Mouse (Mus musculus): ENCODE results near the gene Clec4e. TPM values are rescaled to one million over a fixed set of nuclear protein-coding genes. Genes with fewer than 3 reads are reported as not detected.

Gene Clec4e
- polyA plus RNA-seq, 1 experiment = not detected

- no peaks in the 10 kb centered on the region for H3K4me1 ChIP-seq (ENCODE audit: control insufficient read depth, insufficient read depth, low read length)
- no peaks in the 10 kb centered on the region for H3K36me3 ChIP-seq (ENCODE audit: control insufficient read depth, insufficient read depth, low read length, poor library complexity, severe bottlenecking)
- no peak overlapping the region for H3K4me3 ChIP-seq (ENCODE audit: low read depth, low read length)
- H3K27ac ChIP-seq (ENCODE audit: insufficient read depth, low read length) = no peak overlapping the region
- TF ChIP-seq POLR2A (IDR thresholded peaks at IDR 0.05; ENCODE audit: insufficient read depth, low read length) (no peak), CTCF (IDR thresholded peaks at IDR 0.05; ENCODE audit: low read depth, low read length) (no peak), EP300 (IDR thresholded peaks at IDR 0.05; ENCODE audit: insufficient read depth, low read depth, low read length) (no peak)
- H3K27me3 ChIP-seq (ENCODE audit: control insufficient read depth, insufficient read depth, low read length, poor library complexity, severe bottlenecking) = no peaks in the 10 kb centered on the region
- H3K9me3 ChIP-seq (replicated peaks; ENCODE audit: control insufficient read depth, insufficient read depth, low read length, poor library complexity, severe bottlenecking) = no peaks in the 10 kb centered on the region
- H3K9ac ChIP-seq (ENCODE audit: low read depth, poor library complexity, severe bottlenecking) = no peak overlapping the region
Observed at GRCm38 (mm10) chr6:123244201-123244600, 45.5 kb downstream of the Clec4e start.

- H3K9me3 ChIP-seq (replicated peaks; ENCODE audit: control insufficient read depth, insufficient read depth, low read length, poor library complexity, severe bottlenecking) = no peaks in the 10 kb centered on the region
- H3K27ac ChIP-seq (ENCODE audit: insufficient read depth, low read length) = no peak overlapping the region
- no peaks in the 10 kb centered on the region for H3K27me3 ChIP-seq (ENCODE audit: control insufficient read depth, insufficient read depth, low read length, poor library complexity, severe bottlenecking)
- no peaks in the 10 kb centered on the region for H3K36me3 ChIP-seq (ENCODE audit: control insufficient read depth, insufficient read depth, low read length, poor library complexity, severe bottlenecking)
- no peak for TF ChIP-seq EP300 (IDR thresholded peaks at IDR 0.05; ENCODE audit: insufficient read depth, low read depth, low read length)
- no peak for TF ChIP-seq CTCF (IDR thresholded peaks at IDR 0.05; ENCODE audit: low read depth, low read length)
- no peak for TF ChIP-seq POLR2A (IDR thresholded peaks at IDR 0.05; ENCODE audit: insufficient read depth, low read length)
- no peaks in the 10 kb centered on the region for H3K4me1 ChIP-seq (ENCODE audit: control insufficient read depth, insufficient read depth, low read length)
- no peak overlapping the region for H3K9ac ChIP-seq (ENCODE audit: low read depth, poor library complexity, severe bottlenecking)
- H3K4me3 ChIP-seq (ENCODE audit: low read depth, low read length) = no peak overlapping the region
Observed at GRCm38 (mm10) chr6:123237582-123237981, 52.1 kb downstream of the Clec4e start.

Other genes starting within 250 kb of the Clec4e start
- gene Clec4b1, start 239.9 kb downstream of the Clec4e start, polyA plus RNA-seq (2011; ENCODE audit: insufficient read depth, insufficient read length, low read depth, missing spikeins) = not detected in 2 replicates
- not detected in 2 replicates for gene Clec4a2, start 183.4 kb downstream of the Clec4e start, polyA plus RNA-seq (2011; ENCODE audit: insufficient read depth, insufficient read length, low read depth, missing spikeins)
- not detected in 2 replicates for gene Clec4b2, start 117.0 kb downstream of the Clec4e start, polyA plus RNA-seq (2011; ENCODE audit: insufficient read depth, insufficient read length, low read depth, missing spikeins)
- gene Clec4n, start 60.0 kb downstream of the Clec4e start, polyA plus RNA-seq (2011; ENCODE audit: insufficient read depth, insufficient read length, low read depth, missing spikeins) = not detected in 2 replicates
- gene Clec4d, start 27.8 kb downstream of the Clec4e start, polyA plus RNA-seq (2011; ENCODE audit: insufficient read depth, insufficient read length, low read depth, missing spikeins) = not detected in 2 replicates
- gene Vmn2r19, start 18.5 kb upstream of the Clec4e start, polyA plus RNA-seq (2011; ENCODE audit: insufficient read depth, insufficient read length, low read depth, missing spikeins) = not detected in 2 replicates
- gene Vmn2r20, start 128.2 kb upstream of the Clec4e start, polyA plus RNA-seq (2011; ENCODE audit: insufficient read depth, insufficient read length, low read depth, missing spikeins) = not detected in 2 replicates
- not detected in 2 replicates for gene Vmn2r21, start 243.5 kb upstream of the Clec4e start, polyA plus RNA-seq (2011; ENCODE audit: insufficient read depth, insufficient read length, low read depth, missing spikeins)

Data from ES-Bruce4 (cell line).